Mouse (Mus musculus) liver, adult 2 months (tissue): Measurements from ENCODE around the gene Gcgr.

ENCODE experiments used
- CTCF ChIP-seq: fragments of 200-500 bp; IDR thresholded peaks from 2 replicates; pipeline ENCODE4 v1.5.1; 2011; ENCODE audit warnings: low read depth, low read length, control low read depth
- POLR2A ChIP-seq: fragments of 200-500 bp; IDR thresholded peaks from 2 replicates; pipeline ENCODE4 v1.6.1; 2011; ENCODE audit warnings: low read length, control low read depth; ENCODE audit not compliant: insufficient read depth; ENCODE audit errors: extremely low read depth

DNA sequence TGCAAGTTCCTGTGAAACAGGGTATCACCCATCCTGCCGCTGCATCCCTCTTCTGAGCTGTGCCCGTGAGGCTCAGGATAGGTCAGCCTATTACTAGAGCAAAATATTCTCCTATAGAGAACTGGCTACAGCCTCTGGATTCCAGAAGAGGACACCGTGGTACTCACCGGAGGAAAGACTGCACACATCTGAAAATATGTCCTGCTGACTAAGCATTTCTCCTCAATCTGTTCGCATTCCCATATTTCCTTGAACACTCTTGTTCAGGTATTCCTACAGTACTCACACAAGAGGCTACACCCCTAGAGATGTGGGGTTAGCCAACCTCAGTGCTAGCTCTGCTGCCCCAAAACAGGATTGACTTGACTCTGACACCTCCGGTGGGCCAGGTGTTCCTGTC is 37.8 kb downstream of the Gcgr start:
- TF ChIP-seq CTCF (no peak), POLR2A (no peak)
